Mouse (Mus musculus) spleen, adult 2 months (tissue): ENCODE measurements at regions not wholly inside any gene's neighbourhood (a gene's known extent, or its start where the extent isn't known, plus 50 kb on each side); places are given as distances from the start of the nearest gene placed in this dataset.

ENCODE experiments used
- DNase-seq, 2 experiments: peaks; one replicate each; pipeline versions ENCODE4 v3.0.0 to v3.0.0-alpha.2; 2012 to 2021; ENCODE audit warnings: low spot score in 2 of 2, low read depth in 1 of 2
- H3K27ac ChIP-seq: fragments of 200-500 bp; 2 replicates; pipeline ENCODE4 v1.5.1; 2012; ENCODE audit warnings: low read length, inconsistent platforms; ENCODE audit not compliant: insufficient read depth
- H3K27me3 ChIP-seq: fragments of 200-500 bp; 2 replicates; pipeline ENCODE4 v1.6.1; 2012; ENCODE audit warnings: mild to moderate bottlenecking, moderate library complexity, low read length, inconsistent platforms; ENCODE audit not compliant: control insufficient read depth, insufficient read depth
- H3K36me3 ChIP-seq: fragments of 200-500 bp; 2 replicates; pipeline ENCODE4 v1.6.1; 2012; ENCODE audit warnings: mild to moderate bottlenecking, low read length, inconsistent platforms; ENCODE audit not compliant: control insufficient read depth, insufficient read depth
- H3K4me1 ChIP-seq: fragments of 200-500 bp; 2 replicates; pipeline ENCODE4 v1.6.1; 2011; ENCODE audit warnings: inconsistent platforms; ENCODE audit not compliant: control insufficient read depth, insufficient read depth, insufficient read length
- H3K4me3 ChIP-seq: fragments of 200-500 bp; 2 replicates; pipeline ENCODE4 v1.5.1; 2011; ENCODE audit warnings: mild to moderate bottlenecking, inconsistent platforms; ENCODE audit not compliant: insufficient read depth, insufficient read length; ENCODE audit errors: extremely low read depth
- CTCF ChIP-seq: fragments of 200-500 bp; IDR thresholded peaks from 2 replicates; pipeline ENCODE4 v1.5.1; 2011; ENCODE audit warnings: mild to moderate bottlenecking, inconsistent platforms; ENCODE audit not compliant: insufficient read depth, insufficient read length, insufficient replicate concordance; ENCODE audit errors: extremely low read depth
- POLR2A ChIP-seq: fragments of 200-500 bp; IDR thresholded peaks from 2 replicates; pipeline ENCODE4 v1.6.1; 2011; ENCODE audit warnings: low read depth, low read length, inconsistent platforms
- WGBS: fragments of 180-500 bp; shearing (Covaris S2); methylation state at CpG from one replicate; pipeline ENCODE4 v1.1.7; 2018; 5-methylcytosine and 5-hydroxymethylcytosine counted together

DNA sequence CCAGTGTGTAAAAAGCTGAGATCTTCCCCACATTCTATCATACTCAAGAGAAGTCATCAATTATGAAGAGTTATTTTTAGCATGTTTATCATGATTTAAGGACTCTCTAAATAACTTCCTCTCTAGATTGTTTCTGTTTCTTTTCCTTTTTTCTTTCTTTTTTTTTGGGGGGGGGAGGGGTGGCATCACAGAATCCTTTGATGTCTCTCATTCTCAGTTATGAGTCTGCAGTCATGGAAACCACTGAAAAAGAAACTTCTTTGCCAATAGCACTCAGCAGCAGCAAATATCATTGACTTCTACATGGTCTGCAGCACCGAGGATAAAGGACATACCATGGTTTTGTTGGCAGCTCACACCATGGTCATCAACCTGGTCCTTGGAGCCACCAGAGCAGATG, 654.8 kb upstream of the Cntn5 start:
- DNase-seq, result peak in 1 of 2 experiments; percentile 11
- Histone ChIP-seq H3K4me1 (no peaks in the 10 kb centered on the region), H3K36me3 (no peaks in the 10 kb centered on the region), H3K27ac (no peak overlapping the region), H3K27me3 (no peaks in the 10 kb centered on the region), H3K4me3 (no peak overlapping the region)
- 49% methylated on average over 1 of the region's 1 CpGs for WGBS
- TF ChIP-seq POLR2A (no peak), CTCF (no peak)

- Histone ChIP-seq H3K4me1 (no peaks in the 10 kb centered on the region), H3K27me3 (no peaks in the 10 kb centered on the region), H3K36me3 (no peaks in the 10 kb centered on the region), H3K4me3 (no peak overlapping the region), H3K27ac (peak overlapping the region; percentile 57; the same call in 1 of the 2 replicates)
- WGBS, result 39% methylated on average over 11 of the region's 11 CpGs
- peak in 1 of 2 experiments; percentile 59 for DNase-seq
- TF ChIP-seq POLR2A, result no peak
- no peak for TF ChIP-seq CTCF
These were observed 609.4 kb upstream of the Cntn5 start for GRCm38 (mm10) chr9:11513806-11514496.
